Mouse (Mus musculus): Measurements from ENCODE around the gene Supt4a. TPM values are rescaled to one million over a fixed set of nuclear protein-coding genes. Genes with fewer than 3 reads are reported as not detected.
A peak's percentile ranks its signal among the peaks of the same experiment; 100 is the strongest.

The Supt4a gene
- total and polyA plus RNA-seq, 2 experiments from 2014 or later = 60.7 to 135 TPM

- ATAC-seq (no peak), DNase-seq (ENCODE audit: low spot score) (peak; percentile 71)
- H3K4me3 ChIP-seq (ENCODE audit: low read length) = 0 out of 2 replicates have a peak overlapping the region, but pooled peaks have one; percentile 73
- H3K9ac ChIP-seq (replicated peaks; ENCODE audit: low read length) = peak overlapping the region; percentile 66
- no peaks in the 10 kb centered on the region for H3K9me3 ChIP-seq (ENCODE audit: low read length)
- H3K4me1 ChIP-seq (ENCODE audit: insufficient read depth, low read length) = peaks cover 5% of the 10 kb centered on the region; the same call in 1 of the 2 replicates
- H3K4me2 ChIP-seq (ENCODE audit: low read depth, low read length) = peak overlapping the region; percentile 99
- TF ChIP-seq CTCF (IDR thresholded peaks at IDR 0.05; ENCODE audit: low read depth) = peak; percentile 57
- H3K36me3 ChIP-seq (ENCODE audit: insufficient read depth, low read length) = no peaks in the 10 kb centered on the region
- H3K27me3 ChIP-seq (ENCODE audit: insufficient read depth, low read length) = no peaks in the 10 kb centered on the region
- WGBS = 6% methylated on average over 3 of the region's 3 CpGs
- peak overlapping the region; percentile 83 for H3K27ac ChIP-seq
Observed at GRCm38 (mm10) chr11:87759609-87760005, 22.3 kb downstream of the Supt4a start.

GRCm38 (mm10) chr11:87760301-87761081 lies 23.1 kb downstream of the Supt4a start, which contains the start of gene Tspoap1:
TSS of gene Tspoap1 (plus strand) at chr11:87760541.
- Histone ChIP-seq H3K4me1 (ENCODE audit: insufficient read depth, low read length) (peaks cover 9% of the 10 kb centered on the region; the same call in 1 of the 2 replicates), H3K4me3 (ENCODE audit: low read length) (peak within 1 kb of the TSS; percentile 73), H3K9me3 (ENCODE audit: low read length) (no peaks in the 10 kb centered on the region), H3K27me3 (ENCODE audit: insufficient read depth, low read length) (no peaks in the 10 kb centered on the region), H3K9ac (replicated peaks; ENCODE audit: low read length) (peak within 1 kb of the TSS; percentile 66), H3K36me3 (ENCODE audit: insufficient read depth, low read length) (no peaks in the 10 kb centered on the region), H3K27ac (peak within 1 kb of the TSS; percentile 83), H3K4me2 (ENCODE audit: low read depth, low read length) (peak within 1 kb of the TSS; percentile 99)
- TF ChIP-seq CTCF (IDR thresholded peaks at IDR 0.05; ENCODE audit: low read depth) = no peak
- ATAC-seq (peak; percentile 81), DNase-seq (ENCODE audit: low spot score) (peak; percentile 89)
- WGBS = 5% methylated on average over 23 of the region's 23 CpGs

- no peak for TF ChIP-seq CTCF (IDR thresholded peaks at IDR 0.05; ENCODE audit: low read depth)
- Histone ChIP-seq H3K27me3 (ENCODE audit: insufficient read depth, low read length) (no peaks in the 10 kb centered on the region), H3K36me3 (ENCODE audit: insufficient read depth, low read length) (no peaks in the 10 kb centered on the region), H3K4me1 (ENCODE audit: insufficient read depth, low read length) (peaks cover 9% of the 10 kb centered on the region; the same call in 1 of the 2 replicates), H3K9ac (replicated peaks; ENCODE audit: low read length) (peak overlapping the region; percentile 66), H3K4me2 (ENCODE audit: low read depth, low read length) (peak overlapping the region; percentile 99), H3K4me3 (ENCODE audit: low read length) (peak overlapping the region; percentile 73), H3K27ac (peak overlapping the region; percentile 83), H3K9me3 (ENCODE audit: low read length) (no peaks in the 10 kb centered on the region)
- DNase-seq (ENCODE audit: low spot score) (no peak), ATAC-seq (no peak)
- WGBS = 50% methylated on average over 11 of the region's 11 CpGs
Observed at GRCm38 (mm10) chr11:87761181-87761721, 23.9 kb downstream of the Supt4a start.

- DNase-seq (ENCODE audit: low spot score) = peak; percentile 5
- peak overlapping the region; percentile 83 for H3K27ac ChIP-seq
Observed at GRCm38 (mm10) chr11:87761806-87762701, 24.7 kb downstream of the Supt4a start.

GRCm38 (mm10) chr11:87762702-87763385 lies 25.5 kb downstream of the Supt4a start:
- Histone ChIP-seq H3K27ac (peak overlapping the region; percentile 74), H3K27me3 (ENCODE audit: insufficient read depth, low read length) (no peaks in the 10 kb centered on the region), H3K9ac (replicated peaks; ENCODE audit: low read length) (peak overlapping the region; percentile 66), H3K4me2 (ENCODE audit: low read depth, low read length) (peak overlapping the region; percentile 99), H3K4me1 (ENCODE audit: insufficient read depth, low read length) (peaks cover 9% of the 10 kb centered on the region; the same call in 1 of the 2 replicates), H3K9me3 (ENCODE audit: low read length) (no peaks in the 10 kb centered on the region), H3K36me3 (ENCODE audit: insufficient read depth, low read length) (peaks cover 6% of the 10 kb centered on the region), H3K4me3 (ENCODE audit: low read length) (peak overlapping the region; percentile 73)
- DNase-seq (ENCODE audit: low spot score) (no peak), ATAC-seq (no peak)
- 30% methylated on average over 12 of the region's 12 CpGs for WGBS
- TF ChIP-seq CTCF (IDR thresholded peaks at IDR 0.05; ENCODE audit: low read depth) = no peak

More at GRCm38 (mm10) chr11:87761806-87762701, 24.7 kb downstream of the Supt4a start:
- Histone ChIP-seq H3K36me3 (ENCODE audit: insufficient read depth, low read length) (no peaks in the 10 kb centered on the region; the same call in 1 of the 2 replicates), H3K4me2 (ENCODE audit: low read depth, low read length) (peak overlapping the region; percentile 99), H3K9ac (replicated peaks; ENCODE audit: low read length) (peak overlapping the region; percentile 66), H3K4me1 (ENCODE audit: insufficient read depth, low read length) (peaks cover 9% of the 10 kb centered on the region; the same call in 1 of the 2 replicates), H3K27me3 (ENCODE audit: insufficient read depth, low read length) (no peaks in the 10 kb centered on the region), H3K4me3 (ENCODE audit: low read length) (peak overlapping the region; percentile 73), H3K9me3 (ENCODE audit: low read length) (no peaks in the 10 kb centered on the region)
- TF ChIP-seq CTCF (IDR thresholded peaks at IDR 0.05; ENCODE audit: low read depth) = no peak
- 68% methylated on average over 14 of the region's 14 CpGs for WGBS
- ATAC-seq = no peak
